Mouse (Mus musculus) megakaryocyte, embryonic 14.5 days (primary cell): Measurements from ENCODE around the gene Eef1a1.

Experiments
- FLI1 ChIP-seq: IDR thresholded peaks from 2 replicates; pipeline ENCODE4 v1.6.1; 2012; ENCODE audit warnings: low read length, inconsistent platforms, mixed read lengths
- GATA1 ChIP-seq: IDR thresholded peaks from 3 replicates; pipeline ENCODE4 v1.6.1; 2012; ENCODE audit warnings: mixed read lengths, low read length, inconsistent platforms, borderline replicate concordance

- TF ChIP-seq GATA1 (no peak), FLI1 (no peak)
Measured at GRCm38 (mm10) chr9:78463337-78463736, 25.6 kb downstream of the Eef1a1 start.
